Mouse (Mus musculus) kidney, embryonic 16.5 days (tissue): ENCODE data around the gene Styk1. TPM values are rescaled to one million over a fixed set of nuclear protein-coding genes. Genes with fewer than 3 reads are reported as not detected.

Experiments used
- ATAC-seq: fragments of 200-750 bp; cut with Nextera tagmentation; 2 replicates; pipeline ENCODE4 v1.8.0; 2017; ENCODE audit warnings: moderate TSS enrichment; ENCODE audit not compliant: low FRiP score, low TSS enrichment
- H3K27ac ChIP-seq: fragments of 300-500 bp; sonication (generic); 2 replicates; pipeline ENCODE4 v1.5.1; 2014; ENCODE audit warnings: low read length
- H3K27me3 ChIP-seq: fragments of 300-500 bp; sonication (generic); 2 replicates; pipeline ENCODE4 v1.6.1; 2014; ENCODE audit warnings: low read length, control low read depth, mixed read lengths; ENCODE audit not compliant: insufficient read depth
- H3K36me3 ChIP-seq: fragments of 300-500 bp; sonication (generic); 2 replicates; pipeline ENCODE4 v1.6.1; 2014; ENCODE audit warnings: low read length, control low read depth, mixed read lengths; ENCODE audit not compliant: insufficient read depth
- H3K4me1 ChIP-seq: fragments of 300-500 bp; sonication (generic); 2 replicates; pipeline ENCODE4 v1.6.1; 2014; ENCODE audit warnings: low read length, control low read depth, mixed read lengths; ENCODE audit not compliant: insufficient read depth
- H3K4me2 ChIP-seq: fragments of 300-500 bp; sonication (generic); replicated peaks from 2 replicates; pipeline ENCODE4 v1.6.1; 2014; ENCODE audit warnings: low read depth, low read length
- H3K4me3 ChIP-seq: fragments of 300-500 bp; sonication (generic); 2 replicates; pipeline ENCODE4 v1.5.1; 2014; ENCODE audit warnings: mild to moderate bottlenecking, low read length
- H3K9ac ChIP-seq: fragments of 300-500 bp; sonication (generic); replicated peaks from 2 replicates; pipeline ENCODE4 v1.6.1; 2014; ENCODE audit warnings: low read length
- H3K9me3 ChIP-seq: fragments of 300-500 bp; sonication (generic); 2 replicates; pipeline ENCODE4 v1.6.1; 2016; ENCODE audit warnings: low read length, control low read depth
- WGBS: fragments of 180-500 bp; shearing (Covaris S2); extraction: QIAGEN DNeasy Blood & Tissue Kit; methylation state at CpG from one replicate; pipeline ENCODE4 v1.1.7; 2014; 5-methylcytosine and 5-hydroxymethylcytosine counted together
- polyA plus RNA-seq: library from polyadenylated mRNA; unstranded; fragments of >200 nt; fragmentation: Nextera tagmentation; extraction: Ambion mirVana; gene quantifications from 2 replicates; pipeline ENCODE4 v1.2.1, GENCODE M21; 2015

Gene Styk1
- polyA plus RNA-seq, 1 experiment from 2014 or later: 3.5 TPM

DNA sequence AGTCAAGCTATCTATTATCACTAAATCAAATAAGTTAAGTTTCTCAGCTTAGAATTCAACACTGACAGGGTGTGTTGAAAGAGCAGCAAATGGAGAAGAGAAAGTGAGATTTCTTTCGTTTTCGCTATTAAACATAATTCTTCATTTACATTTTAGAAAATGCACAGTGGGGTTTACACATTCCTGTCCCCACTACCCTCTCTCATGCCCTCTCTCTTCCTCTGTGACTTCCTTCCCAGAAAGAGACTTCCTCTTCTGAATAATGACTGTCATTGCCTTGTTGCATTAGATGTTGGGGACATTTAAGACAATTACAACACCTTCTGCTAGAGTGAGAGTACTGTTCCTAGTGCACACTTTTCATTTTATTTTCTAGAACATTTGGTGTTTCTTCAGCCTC lies 83.8 kb downstream of the Styk1 start:
- Histone ChIP-seq H3K9ac (no peak overlapping the region), H3K36me3 (no peaks in the 10 kb centered on the region), H3K4me3 (no peak overlapping the region), H3K27me3 (no peaks in the 10 kb centered on the region), H3K27ac (no peak overlapping the region), H3K4me2 (no peak overlapping the region), H3K9me3 (no peaks in the 10 kb centered on the region), H3K4me1 (no peaks in the 10 kb centered on the region)
- no peak for ATAC-seq
- WGBS: 81% methylated on average over 2 of the region's 2 CpGs

DNA sequence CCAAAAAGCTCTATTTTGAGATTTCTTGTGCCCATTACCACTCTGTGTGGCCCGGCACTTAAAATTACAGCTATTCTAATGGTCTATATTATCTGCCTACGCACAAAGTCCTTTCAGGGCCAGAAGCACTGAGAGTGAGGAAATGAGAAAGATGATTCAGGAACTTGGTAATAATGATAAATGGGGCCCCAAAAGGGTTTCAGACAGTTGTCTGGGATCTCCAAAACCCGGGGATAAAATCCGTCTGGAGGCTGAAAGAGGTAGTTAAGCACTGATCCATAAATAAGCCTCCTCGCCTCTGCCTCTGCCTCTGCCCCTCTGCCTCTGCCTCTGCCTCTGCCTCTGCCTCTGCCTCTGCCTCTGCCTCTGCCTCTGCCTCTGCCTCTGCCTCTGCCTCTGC lies 89.2 kb downstream of the Styk1 start:
- 78% methylated on average over 5 of the region's 5 CpGs for WGBS
- Histone ChIP-seq H3K36me3 (no peaks in the 10 kb centered on the region), H3K9ac (no peak overlapping the region), H3K4me2 (no peak overlapping the region), H3K9me3 (no peaks in the 10 kb centered on the region), H3K27ac (no peak overlapping the region), H3K4me1 (no peaks in the 10 kb centered on the region), H3K4me3 (no peak overlapping the region), H3K27me3 (no peaks in the 10 kb centered on the region)
- no peak for ATAC-seq

DNA sequence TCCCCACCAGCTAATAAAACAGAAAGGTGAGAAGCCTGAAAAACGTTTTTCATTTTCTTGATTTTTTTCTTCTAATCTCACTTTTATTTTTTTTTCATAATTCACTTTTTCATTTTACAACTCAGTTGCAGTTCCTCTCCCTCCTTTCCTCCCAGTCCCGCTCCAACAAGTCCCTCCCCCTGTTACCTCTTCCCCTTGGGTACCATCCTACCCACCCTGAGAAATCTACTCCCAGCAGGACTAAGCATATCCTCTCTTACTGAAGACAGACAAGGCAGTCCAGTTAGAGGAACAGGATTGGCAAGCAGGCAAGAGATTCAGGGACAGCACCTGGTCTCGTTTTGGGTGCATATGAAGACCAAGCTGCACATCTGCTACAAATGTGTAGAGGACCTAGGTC lies 90.6 kb downstream of the Styk1 start:
- H3K9me3 ChIP-seq: no peaks in the 10 kb centered on the region
- H3K36me3 ChIP-seq: no peaks in the 10 kb centered on the region
- no peak overlapping the region for H3K27ac ChIP-seq
- H3K4me2 ChIP-seq: no peak overlapping the region
- no peaks in the 10 kb centered on the region for H3K27me3 ChIP-seq
- WGBS: 73% methylated on average over 3 of the region's 3 CpGs
- H3K9ac ChIP-seq: no peak overlapping the region
- no peaks in the 10 kb centered on the region for H3K4me1 ChIP-seq
- ATAC-seq: no peak
- no peak overlapping the region for H3K4me3 ChIP-seq

DNA sequence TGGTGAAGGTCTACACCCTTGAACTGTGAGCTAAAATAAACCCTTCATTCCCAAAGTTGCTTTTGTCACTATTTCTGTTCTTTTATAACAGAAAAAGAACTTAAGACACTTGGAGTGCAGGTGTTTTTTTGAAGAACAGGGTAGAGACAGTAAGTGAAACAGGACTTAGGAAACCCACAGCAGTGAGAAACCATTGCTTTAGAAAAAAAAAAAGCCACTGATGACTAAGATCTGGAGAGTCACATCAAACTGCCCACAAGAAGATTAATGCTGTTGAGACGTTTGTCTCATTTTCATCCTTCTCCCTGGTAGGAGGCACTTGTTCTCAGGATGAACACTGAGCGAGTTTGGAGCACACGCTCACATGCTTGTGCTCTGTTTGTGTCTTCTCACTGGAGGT lies 91.4 kb downstream of the Styk1 start:
- no peaks in the 10 kb centered on the region for H3K9me3 ChIP-seq
- no peaks in the 10 kb centered on the region for H3K4me1 ChIP-seq
- ATAC-seq: no peak
- H3K27ac ChIP-seq: no peak overlapping the region
- H3K9ac ChIP-seq: no peak overlapping the region
- H3K36me3 ChIP-seq: no peaks in the 10 kb centered on the region
- H3K4me3 ChIP-seq: no peak overlapping the region
- H3K4me2 ChIP-seq: no peak overlapping the region
- no peaks in the 10 kb centered on the region for H3K27me3 ChIP-seq
- WGBS: 74% methylated on average over 3 of the region's 3 CpGs

Other genes starting within 250 kb of the Styk1 start
- gene Klra2, start 106.2 kb downstream of the Styk1 start, polyA plus RNA-seq: 0.25 and 0.28 TPM in 2 replicates
- 50.6 and 50.9 TPM in 2 replicates for gene Magohb, start 60.4 kb downstream of the Styk1 start, polyA plus RNA-seq
- 32.2 and 35.9 TPM in 2 replicates for gene Ybx3, start 34.9 kb upstream of the Styk1 start, polyA plus RNA-seq
- gene 5430401F13Rik, start 132.8 kb upstream of the Styk1 start, polyA plus RNA-seq: not detected in 2 replicates
- not detected in 2 replicates for gene Gm6619, start 132.8 kb upstream of the Styk1 start, polyA plus RNA-seq